Comparison of ENCODE assay signal across 8 mouse cellular contexts in genomic region chr10:121739548-121740505, GRCm38 (mm10). TPM values are rescaled to one million over a fixed set of nuclear protein-coding genes. Genes with fewer than 3 reads are reported as not detected.
DNase-seq lines count a peak whose midpoint lies in the region; ATAC-seq lines count a peak whose summit lies in the region.

Gene BC048403, plus strand, starts transcription at chr10:121739937.

- peak; percentile 94 for ATAC-seq in hindbrain, embryonic 13.5 days (ENCODE audit: low FRiP score)

- H3K4me1 ChIP-seq in hindbrain, embryonic 13.5 days (replicated peaks) = peaks cover 10% of the 10 kb centered on the region

- H3K4me2 ChIP-seq in hindbrain, embryonic 13.5 days = peak within 1 kb of the TSS; percentile 84

- no peaks in the 10 kb centered on the region for H3K9me3 ChIP-seq in hindbrain, embryonic 13.5 days

- H3K4me3 ChIP-seq in hindbrain, embryonic 13.5 days = peak within 1 kb of the TSS; percentile 80

- peak; percentile 89 for DNase-seq in Muller cell, postnatal 12 days (ENCODE audit: inconsistent ontology term)
- peak; percentile 91 for DNase-seq in cerebellum, adult 9-11 months
- peak; percentile 64 to 85 for DNase-seq in frontal cortex, postnatal 10 days (ENCODE audit: low spot score in 2 of 2)
- DNase-seq in layer of hippocampus, postnatal 25 days (ENCODE audit: extremely low spot score in 1 of 2, low spot score in 1 of 2) = peak; percentile 80 to 88
- peak; percentile 87 for DNase-seq in lung, postnatal 25 days (ENCODE audit: low spot score)
- DNase-seq in retina, embryonic 14.5 days (ENCODE audit: low spot score) = peak; percentile 84
- peak; percentile 94 for DNase-seq in thymus, postnatal 4 days

- under 1% methylated on average over 66 of the region's 68 CpGs for WGBS in hindbrain, embryonic 13.5 days

- H3K27me3 ChIP-seq in hindbrain, embryonic 13.5 days = no peaks in the 10 kb centered on the region

- no peaks in the 10 kb centered on the region for H3K36me3 ChIP-seq in hindbrain, embryonic 13.5 days

- peak within 1 kb of the TSS; percentile 55 for H3K27ac ChIP-seq in hindbrain, embryonic 13.5 days

- peak within 1 kb of the TSS; percentile 77 for H3K9ac ChIP-seq in hindbrain, embryonic 13.5 days

RNA-seq across cellular contexts. Expression of gene BC048403, which starts in this region (rescaled TPM):
- 1.4 and 1.8 TPM in 2 replicates for polyA plus RNA-seq in hindbrain, embryonic 13.5 days (2015; fragmentation: Nextera tagmentation; extraction: Ambion mirVana)
- total RNA-seq in layer of hippocampus, postnatal 25 days (2021) = 1 to 10 TPM; 8.8 to 9.0 TPM

Comparison
In these comparisons a context has a peak if more than half of its experiments do, and no peak if none do; other contexts are left out.
1. Peak in every context shown above with its lines: DNase-seq, ATAC-seq, H3K4me3 ChIP-seq and H3K27ac ChIP-seq.